Mouse (Mus musculus) myocyte (in vitro differentiated cells): ENCODE measurements at regions not wholly inside any gene's neighbourhood (a gene's known extent, or its start where the extent isn't known, plus 50 kb on each side); places are given as distances from the start of the nearest gene placed in this dataset.

Source experiments
- CEBPB ChIP-seq: IDR thresholded peaks from 2 replicates; pipeline ENCODE4 v1.6.1; 2011; ENCODE audit warnings: mild to moderate bottlenecking, moderate library complexity; ENCODE audit not compliant: poor library complexity, insufficient read depth, severe bottlenecking
- MAX ChIP-seq: IDR thresholded peaks from one replicate; pipeline ENCODE4 v1.6.1; 2011; ENCODE audit warnings: low read depth, mild to moderate bottlenecking, control low read depth
- MYOG ChIP-seq, 3 experiments: IDR thresholded peaks; one replicate each; pipeline ENCODE4 v1.6.1; 2011; ENCODE audit warnings: control low read depth in 2 of 3, low read depth in 2 of 3, mild to moderate bottlenecking in 2 of 3; ENCODE audit not compliant: insufficient read length in 2 of 3, control insufficient read depth in 1 of 3, insufficient read depth in 1 of 3
- POLR2A ChIP-seq: IDR thresholded peaks from one replicate; pipeline ENCODE4 v1.6.1; 2011; ENCODE audit warnings: low read depth, mild to moderate bottlenecking, control low read depth, moderate library complexity; ENCODE audit not compliant: insufficient read length
- POLR2AphosphoS2 ChIP-seq: IDR thresholded peaks from one replicate; pipeline ENCODE4 v1.6.1; 2011; ENCODE audit warnings: low read depth, control low read depth; ENCODE audit not compliant: insufficient read length

DNA sequence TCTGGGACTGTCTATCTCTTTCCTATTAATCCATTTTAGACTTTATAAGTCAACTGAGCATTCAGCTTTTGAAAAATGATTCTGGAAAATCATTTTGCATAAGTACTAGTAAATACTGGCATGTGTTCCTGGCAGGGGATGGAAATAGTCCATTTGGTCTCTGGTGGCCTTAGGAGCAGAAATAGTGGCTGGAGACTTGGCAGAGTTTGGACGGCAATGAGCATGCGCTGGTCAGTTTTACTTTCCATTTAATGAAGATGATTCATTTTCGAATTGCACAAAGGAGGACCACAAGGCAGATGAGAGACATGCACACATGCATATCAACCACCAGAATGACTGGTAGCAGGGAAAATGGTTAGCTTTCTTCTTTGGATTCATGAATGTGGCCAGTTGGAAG, 567.2 kb downstream of the Slc4a3 start:
- TF ChIP-seq MAX (no peak), POLR2AphosphoS2 (no peak), CEBPB (no peak), POLR2A (no peak), MYOG (IDR thresholded peaks at IDR 0.05; ENCODE audit: control insufficient read depth in 1 of 3, insufficient read depth in 1 of 3, insufficient read length in 2 of 3, low read depth in 2 of 3) (no peak)
